Mouse (Mus musculus): Measurements from ENCODE around the gene Olfr418. TPM values are rescaled to one million over a fixed set of nuclear protein-coding genes. Genes with fewer than 3 reads are reported as not detected.

Gene Olfr418
- polyA plus RNA-seq, 1 experiment from 2014 or later: not detected

Other genes with a start within 250 kb of the Olfr418 start
- not detected in 2 replicates for gene Olfr1408, start 128.6 kb upstream of the Olfr418 start, polyA plus RNA-seq (2016; fragmentation: Nextera tagmentation; extraction: Ambion mirVana)
- not detected in 2 replicates for gene Olfr1406, start 75.4 kb upstream of the Olfr418 start, polyA plus RNA-seq (2016; fragmentation: Nextera tagmentation; extraction: Ambion mirVana)
- not detected in 2 replicates for gene Olfr218, start 68.2 kb upstream of the Olfr418 start, polyA plus RNA-seq (2016; fragmentation: Nextera tagmentation; extraction: Ambion mirVana)
- gene Olfr1404, start 53.6 kb upstream of the Olfr418 start, polyA plus RNA-seq (2016; fragmentation: Nextera tagmentation; extraction: Ambion mirVana): not detected in 2 replicates
- gene Fcer1a, start 38.8 kb upstream of the Olfr418 start, polyA plus RNA-seq (2016; fragmentation: Nextera tagmentation; extraction: Ambion mirVana): not detected in 2 replicates
- not detected in 2 replicates for gene Mptx2, start 11.8 kb downstream of the Olfr418 start, polyA plus RNA-seq (2016; fragmentation: Nextera tagmentation; extraction: Ambion mirVana)
- gene Ackr1, start 67.7 kb downstream of the Olfr418 start, polyA plus RNA-seq (2016; fragmentation: Nextera tagmentation; extraction: Ambion mirVana): 1.2 and 1.6 TPM in 2 replicates
- 3.8 and 3.9 TPM in 2 replicates for gene Aim2, start 84.9 kb downstream of the Olfr418 start, polyA plus RNA-seq (2016; fragmentation: Nextera tagmentation; extraction: Ambion mirVana)
- 1.6 and 2.0 TPM in 2 replicates for gene Cadm3, start 101.7 kb downstream of the Olfr418 start, polyA plus RNA-seq (2016; fragmentation: Nextera tagmentation; extraction: Ambion mirVana)
- not detected in 2 replicates for gene Ifi206, start 225.0 kb downstream of the Olfr418 start, polyA plus RNA-seq (2016; fragmentation: Nextera tagmentation; extraction: Ambion mirVana)